Mouse (Mus musculus): ENCODE measurements at regions not wholly inside any gene's neighbourhood (a gene's known extent, or its start where the extent isn't known, plus 50 kb on each side); places are given as distances from the start of the nearest gene placed in this dataset.

GRCm38 (mm10) chr15:85677381-85677780, 57.4 kb upstream of the Ppara start:
- TF ChIP-seq CTCF (IDR thresholded peaks at IDR 0.05; ENCODE audit: borderline replicate concordance, insufficient read depth, low read length), result no peak
- TF ChIP-seq POLR2A (IDR thresholded peaks at IDR 0.05; ENCODE audit: low read depth, low read length), result no peak
